Mouse (Mus musculus) neural tube, embryonic 15.5 days (tissue): ENCODE measurements at regions not wholly inside any gene's neighbourhood (a gene's known extent, or its start where the extent isn't known, plus 50 kb on each side); places are given as distances from the start of the nearest gene placed in this dataset.

Source experiments
- ATAC-seq: fragments of 200-750 bp; cut with Nextera tagmentation; 2 replicates; pipeline ENCODE4 v1.8.0; 2017; ENCODE audit warnings: mild to moderate bottlenecking, moderate TSS enrichment, moderate library complexity; ENCODE audit not compliant: low FRiP score
- H3K27ac ChIP-seq: fragments of 300-500 bp; sonication (generic); replicated peaks from 2 replicates; pipeline ENCODE4 v1.5.1; 2015; ENCODE audit warnings: mild to moderate bottlenecking, inconsistent platforms
- H3K27me3 ChIP-seq: fragments of 300-500 bp; sonication (generic); replicated peaks from 2 replicates; pipeline ENCODE4 v1.6.1; 2015; ENCODE audit warnings: inconsistent platforms
- H3K36me3 ChIP-seq: fragments of 300-500 bp; sonication (generic); 2 replicates; pipeline ENCODE4 v1.6.1; 2015; ENCODE audit warnings: inconsistent platforms
- H3K4me1 ChIP-seq: fragments of 300-500 bp; sonication (generic); 2 replicates; pipeline ENCODE4 v1.6.1; 2015; ENCODE audit warnings: inconsistent platforms
- H3K4me2 ChIP-seq: fragments of 300-500 bp; sonication (generic); 2 replicates; pipeline ENCODE4 v1.6.1; 2015; ENCODE audit warnings: inconsistent platforms, mild to moderate bottlenecking, moderate library complexity
- H3K4me3 ChIP-seq: fragments of 300-500 bp; sonication (generic); replicated peaks from 2 replicates; pipeline ENCODE4 v1.5.1; 2015; ENCODE audit warnings: mild to moderate bottlenecking, inconsistent platforms
- H3K9ac ChIP-seq: fragments of 300-500 bp; sonication (generic); replicated peaks from 2 replicates; pipeline ENCODE4 v1.6.1; 2015; ENCODE audit warnings: mild to moderate bottlenecking, inconsistent platforms
- H3K9me3 ChIP-seq: fragments of 300-500 bp; sonication (generic); replicated peaks from 2 replicates; pipeline ENCODE4 v1.6.1; 2016; ENCODE audit warnings: inconsistent platforms
- WGBS: fragments of 180-500 bp; shearing (Covaris S2); methylation state at CpG from one replicate; pipeline ENCODE4 v1.1.7; 2015; ENCODE audit warnings: mixed read lengths; 5-methylcytosine and 5-hydroxymethylcytosine counted together

- Histone ChIP-seq H3K27ac (no peak overlapping the region), H3K4me1 (no peaks in the 10 kb centered on the region), H3K9ac (no peak overlapping the region), H3K36me3 (no peaks in the 10 kb centered on the region), H3K9me3 (no peaks in the 10 kb centered on the region), H3K4me3 (no peak overlapping the region), H3K27me3 (no peaks in the 10 kb centered on the region), H3K4me2 (no peak overlapping the region)
- no peak for ATAC-seq
- WGBS, result 74% methylated on average over 1 of the region's 1 CpGs
Measured at GRCm38 (mm10) chr4:31594089-31594488, 369.8 kb upstream of the Map3k7 start.

GRCm38 (mm10) chr4:31601536-31601935 lies 362.4 kb upstream of the Map3k7 start:
- Histone ChIP-seq H3K4me1 (peaks cover 7% of the 10 kb centered on the region; the same call in 1 of the 2 replicates), H3K9ac (no peak overlapping the region), H3K9me3 (no peaks in the 10 kb centered on the region), H3K36me3 (no peaks in the 10 kb centered on the region), H3K27ac (no peak overlapping the region), H3K27me3 (no peaks in the 10 kb centered on the region), H3K4me3 (no peak overlapping the region), H3K4me2 (no peak overlapping the region)
- no peak for ATAC-seq
- 23% methylated on average over 8 of the region's 8 CpGs for WGBS

GRCm38 (mm10) chr4:31603776-31604175 lies 360.1 kb upstream of the Map3k7 start:
- Histone ChIP-seq H3K27ac (no peak overlapping the region), H3K9ac (no peak overlapping the region), H3K4me2 (no peak overlapping the region), H3K9me3 (no peaks in the 10 kb centered on the region), H3K27me3 (no peaks in the 10 kb centered on the region), H3K36me3 (no peaks in the 10 kb centered on the region), H3K4me3 (no peak overlapping the region), H3K4me1 (peaks cover 7% of the 10 kb centered on the region; the same call in 1 of the 2 replicates)
- 37% methylated on average over 2 of the region's 2 CpGs for WGBS
- no peak for ATAC-seq

DNA sequence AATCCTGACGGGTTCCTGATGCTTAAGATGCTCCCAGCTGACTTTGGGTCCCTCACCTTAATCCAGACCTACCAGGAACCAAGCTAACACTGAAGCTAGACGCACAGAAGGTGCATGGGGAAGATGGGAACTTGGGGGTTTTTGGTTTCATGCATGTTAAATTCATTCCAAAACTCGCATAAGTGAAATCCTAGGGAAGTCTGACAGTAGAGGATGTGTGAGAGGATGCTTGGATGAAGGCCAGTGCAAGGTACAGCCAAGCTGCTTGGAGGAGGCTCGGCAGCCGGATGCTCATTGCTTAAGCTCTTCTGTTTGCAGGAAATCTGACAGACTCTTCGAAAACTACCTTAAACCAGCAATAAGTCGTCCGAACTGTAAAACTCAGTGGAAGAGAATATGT lies 355.1 kb upstream of the Map3k7 start:
- Histone ChIP-seq H3K9ac (no peak overlapping the region), H3K4me2 (no peak overlapping the region), H3K4me1 (peaks cover 12% of the 10 kb centered on the region), H3K9me3 (no peaks in the 10 kb centered on the region), H3K4me3 (no peak overlapping the region), H3K27me3 (no peaks in the 10 kb centered on the region), H3K36me3 (no peaks in the 10 kb centered on the region), H3K27ac (no peak overlapping the region)
- WGBS, result 94% methylated on average over 8 of the region's 8 CpGs
- no peak for ATAC-seq

DNA sequence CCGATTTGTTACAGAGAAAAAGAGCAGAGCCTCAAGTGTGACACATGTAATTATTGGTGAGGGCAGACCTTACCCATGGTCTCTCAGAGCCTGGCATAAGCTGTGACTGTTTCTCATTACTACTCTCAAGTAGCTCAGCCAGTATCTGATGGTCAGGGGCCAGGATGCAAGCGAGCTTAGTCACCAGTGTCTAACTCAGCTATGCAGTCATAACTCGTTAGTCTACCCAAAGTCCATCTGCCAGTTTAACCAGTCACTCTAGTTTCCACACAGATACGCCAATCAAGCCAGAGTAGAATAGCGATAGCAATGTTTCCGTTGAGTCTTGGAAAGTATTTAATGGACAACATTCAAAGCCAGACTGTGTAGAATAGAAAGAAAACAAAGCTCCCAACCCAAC lies 354.3 kb upstream of the Map3k7 start:
- Histone ChIP-seq H3K36me3 (no peaks in the 10 kb centered on the region), H3K27ac (no peak overlapping the region), H3K4me3 (no peak overlapping the region), H3K9ac (no peak overlapping the region), H3K9me3 (no peaks in the 10 kb centered on the region), H3K4me2 (no peak overlapping the region), H3K27me3 (no peaks in the 10 kb centered on the region), H3K4me1 (peaks cover 12% of the 10 kb centered on the region)
- ATAC-seq, result no peak
- 96% methylated on average over 6 of the region's 6 CpGs for WGBS

GRCm38 (mm10) chr4:31612147-31612824 lies 351.6 kb upstream of the Map3k7 start:
- WGBS, result 16% methylated on average over 8 of the region's 8 CpGs
- no peak overlapping the region for H3K9ac ChIP-seq
- no peak overlapping the region; the same call in none of the 2 replicates for H3K4me2 ChIP-seq
- no peaks in the 10 kb centered on the region for H3K36me3 ChIP-seq
- no peak overlapping the region for H3K4me3 ChIP-seq
- ATAC-seq, result peak; percentile 70
- H3K27me3 ChIP-seq, result no peaks in the 10 kb centered on the region
- no peak overlapping the region for H3K27ac ChIP-seq
- no peaks in the 10 kb centered on the region for H3K9me3 ChIP-seq
- peaks cover 12% of the 10 kb centered on the region for H3K4me1 ChIP-seq

DNA sequence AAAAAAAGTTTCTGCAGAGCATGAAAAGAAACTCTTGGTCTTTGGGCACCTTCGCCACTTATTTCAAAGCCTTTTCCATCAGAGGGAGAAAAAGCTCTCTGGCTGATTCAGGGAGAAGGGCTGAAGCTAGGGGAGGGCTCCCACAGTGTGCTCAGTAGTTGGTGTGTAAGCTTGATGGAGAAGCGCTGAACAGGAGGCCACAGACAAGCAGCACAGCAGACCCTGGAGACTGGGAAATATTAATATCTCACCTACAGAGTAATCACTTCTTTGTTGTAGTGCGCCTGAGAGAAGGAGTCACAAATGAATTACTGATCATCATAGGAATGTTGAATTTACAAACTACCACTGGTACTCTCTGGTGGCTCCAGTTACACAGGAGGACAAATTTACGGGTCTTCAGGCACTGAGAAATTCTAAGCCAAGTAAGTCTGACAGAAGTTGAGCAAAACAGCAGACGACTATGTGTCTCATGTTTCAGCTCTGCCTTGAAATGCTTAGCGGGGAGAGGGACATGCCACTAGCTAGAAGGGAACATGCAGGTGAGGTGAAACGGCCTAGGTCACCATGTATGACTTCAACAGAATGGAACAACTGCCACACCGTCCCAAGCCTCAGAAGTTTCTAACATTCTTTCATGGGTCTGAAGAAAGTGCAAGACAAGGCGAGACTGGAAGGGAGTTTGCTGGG lies 350.9 kb upstream of the Map3k7 start:
- Histone ChIP-seq H3K4me2 (no peak overlapping the region; the same call in none of the 2 replicates), H3K4me3 (no peak overlapping the region), H3K4me1 (peaks cover 17% of the 10 kb centered on the region), H3K27me3 (no peaks in the 10 kb centered on the region), H3K9ac (no peak overlapping the region), H3K36me3 (no peaks in the 10 kb centered on the region), H3K9me3 (no peaks in the 10 kb centered on the region), H3K27ac (no peak overlapping the region)
- no peak for ATAC-seq
- 65% methylated on average over 9 of the region's 9 CpGs for WGBS

GRCm38 (mm10) chr4:31617572-31617971 lies 346.3 kb upstream of the Map3k7 start:
- no peak overlapping the region for H3K9ac ChIP-seq
- no peak overlapping the region for H3K4me3 ChIP-seq
- no peak overlapping the region for H3K4me2 ChIP-seq
- H3K4me1 ChIP-seq, result peaks cover 18% of the 10 kb centered on the region
- H3K27ac ChIP-seq, result no peak overlapping the region
- no peaks in the 10 kb centered on the region for H3K9me3 ChIP-seq
- no peak for ATAC-seq
- no peaks in the 10 kb centered on the region for H3K36me3 ChIP-seq
- H3K27me3 ChIP-seq, result no peaks in the 10 kb centered on the region
- WGBS, result 73% methylated on average over 7 of the region's 7 CpGs

DNA sequence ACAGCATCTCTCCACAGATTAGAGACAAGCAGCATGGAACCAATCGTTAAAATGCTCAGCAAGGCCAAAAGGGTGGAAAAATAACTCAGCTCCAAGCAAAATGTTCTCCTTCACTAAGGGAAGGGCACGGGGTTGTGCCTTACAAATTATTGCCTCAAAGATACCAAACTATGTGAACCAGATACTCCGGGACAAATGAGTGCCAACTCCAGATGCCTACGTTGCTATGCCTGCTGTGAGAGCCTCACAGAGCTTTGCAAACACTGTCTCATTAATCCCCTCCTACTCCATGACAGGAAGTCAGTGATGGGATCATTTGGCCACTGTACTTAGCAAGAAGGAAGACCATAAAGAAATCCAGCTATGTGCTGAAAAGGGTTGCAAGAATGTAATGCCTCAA lies 345.9 kb upstream of the Map3k7 start:
- Histone ChIP-seq H3K4me3 (no peak overlapping the region), H3K4me2 (no peak overlapping the region), H3K9me3 (no peaks in the 10 kb centered on the region), H3K36me3 (no peaks in the 10 kb centered on the region), H3K27ac (no peak overlapping the region), H3K9ac (no peak overlapping the region), H3K4me1 (peaks cover 14% of the 10 kb centered on the region; the same call in 1 of the 2 replicates), H3K27me3 (no peaks in the 10 kb centered on the region)
- ATAC-seq, result no peak
- WGBS, result 57% methylated on average over 4 of the region's 4 CpGs

DNA sequence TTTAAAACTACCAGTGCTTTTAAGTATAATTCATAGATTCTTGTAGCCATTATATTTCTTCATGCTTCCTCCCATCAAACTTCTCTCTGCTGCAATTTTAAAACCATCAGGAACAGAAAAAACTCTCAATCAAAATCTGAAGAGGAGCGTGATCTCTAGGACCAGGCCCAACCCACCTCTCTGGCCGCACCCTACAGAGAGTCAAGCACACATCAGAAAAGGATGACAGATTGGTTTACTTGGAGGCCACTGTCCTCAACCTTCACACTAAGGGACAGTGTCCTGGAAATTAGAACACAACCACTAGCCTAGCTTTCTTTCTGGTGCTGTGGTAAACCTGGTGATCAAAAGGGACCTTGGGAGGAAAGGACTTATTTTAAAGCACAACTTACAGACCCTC lies 342.7 kb upstream of the Map3k7 start:
- Histone ChIP-seq H3K27me3 (no peaks in the 10 kb centered on the region), H3K4me2 (no peak overlapping the region), H3K4me3 (no peak overlapping the region), H3K36me3 (no peaks in the 10 kb centered on the region), H3K27ac (no peak overlapping the region), H3K4me1 (peaks cover 12% of the 10 kb centered on the region; the same call in 1 of the 2 replicates), H3K9me3 (no peaks in the 10 kb centered on the region), H3K9ac (no peak overlapping the region)
- WGBS, result 91% methylated on average over 2 of the region's 2 CpGs
- ATAC-seq, result no peak

GRCm38 (mm10) chr4:31627053-31627452 lies 336.8 kb upstream of the Map3k7 start:
- Histone ChIP-seq H3K4me1 (no peaks in the 10 kb centered on the region), H3K27me3 (no peaks in the 10 kb centered on the region), H3K9ac (no peak overlapping the region), H3K4me3 (no peak overlapping the region), H3K36me3 (no peaks in the 10 kb centered on the region), H3K27ac (no peak overlapping the region), H3K4me2 (no peak overlapping the region), H3K9me3 (no peaks in the 10 kb centered on the region)
- ATAC-seq, result no peak
- 59% methylated on average over 3 of the region's 3 CpGs for WGBS

GRCm38 (mm10) chr4:31627777-31628176 lies 336.1 kb upstream of the Map3k7 start:
- no peak overlapping the region for H3K4me2 ChIP-seq
- no peak for ATAC-seq
- 96% methylated on average over 10 of the region's 10 CpGs for WGBS

More at GRCm38 (mm10) chr4:31627777-31628176, 336.1 kb upstream of the Map3k7 start:
- no peaks in the 10 kb centered on the region for H3K9me3 ChIP-seq
- H3K4me3 ChIP-seq, result no peak overlapping the region
- H3K9ac ChIP-seq, result no peak overlapping the region
- H3K27me3 ChIP-seq, result no peaks in the 10 kb centered on the region
- no peak overlapping the region for H3K27ac ChIP-seq
- no peaks in the 10 kb centered on the region for H3K36me3 ChIP-seq
- H3K4me1 ChIP-seq, result no peaks in the 10 kb centered on the region
